Mouse (Mus musculus) cerebellum, postnatal 4 days (tissue): ENCODE measurements at regions not wholly inside any gene's neighbourhood (a gene's known extent, or its start where the extent isn't known, plus 50 kb on each side); places are given as distances from the start of the nearest gene placed in this dataset.
A peak's percentile ranks its signal among the peaks of the same experiment; 100 is the strongest.

ENCODE experiments used
- DNase-seq, 2 experiments: peaks; one replicate each; pipeline ENCODE4 v3.0.0; 2022; ENCODE audit warnings: low spot score in 2 of 2, mixed read lengths in 1 of 2

- peak in 1 of 2 experiments; percentile 19 for DNase-seq
Measured at GRCm38 (mm10) chr17:9848559-9849357, 179.2 kb upstream of the Pabpc6 start.

DNA sequence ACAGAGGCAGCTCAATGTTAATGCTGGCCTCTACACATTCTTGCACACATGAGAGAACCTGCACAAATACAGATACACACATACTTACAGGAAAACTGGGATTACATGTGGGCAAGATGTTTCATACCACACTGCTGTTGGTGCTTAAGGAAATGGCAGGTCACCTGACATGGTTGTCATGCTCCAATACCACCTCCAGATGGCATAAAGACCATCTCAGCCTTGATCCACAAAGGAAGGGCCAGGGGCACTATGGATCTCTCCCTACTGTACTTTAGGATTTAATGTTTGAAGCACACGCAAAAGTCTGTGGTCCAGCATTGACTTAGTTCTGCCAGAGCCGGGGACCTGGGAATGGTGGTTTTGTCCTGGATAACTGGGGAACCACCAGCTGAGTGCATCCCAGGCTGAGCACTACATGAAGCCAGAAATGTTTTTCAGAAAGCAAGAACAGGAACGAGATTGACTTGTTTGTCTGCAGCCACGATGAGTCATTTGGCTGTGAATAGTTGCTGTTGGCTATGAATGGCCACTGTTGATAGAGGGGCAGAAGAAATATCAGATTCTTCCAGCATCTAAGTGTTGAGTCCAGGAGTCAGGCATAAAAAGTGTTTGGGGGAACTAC lies 176.0 kb upstream of the Pabpc6 start:
- peak in 1 of 2 experiments; percentile 7 for DNase-seq

GRCm38 (mm10) chr17:9841103-9841502 lies 171.6 kb upstream of the Pabpc6 start:
- no peak for DNase-seq

DNA sequence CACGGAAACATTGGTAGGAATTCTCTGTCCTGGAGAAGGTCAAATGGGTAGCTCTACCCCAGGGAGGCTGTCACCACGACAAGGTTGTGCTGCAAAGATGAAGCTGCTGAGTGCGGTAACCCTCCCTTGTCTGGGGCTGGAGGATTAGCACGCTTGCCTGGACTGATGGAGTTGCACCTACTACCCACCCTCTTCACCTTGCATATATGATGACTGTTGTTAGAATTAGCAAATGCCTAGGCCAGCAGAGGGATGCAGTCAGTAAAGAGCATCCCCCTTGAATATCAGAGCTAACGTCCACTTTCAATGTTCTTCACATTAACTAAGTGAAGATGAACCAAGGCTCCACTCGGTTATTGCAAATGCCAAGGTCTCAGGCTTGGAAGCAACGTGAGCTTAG lies 169.7 kb upstream of the Pabpc6 start:
- DNase-seq, result no peak

DNA sequence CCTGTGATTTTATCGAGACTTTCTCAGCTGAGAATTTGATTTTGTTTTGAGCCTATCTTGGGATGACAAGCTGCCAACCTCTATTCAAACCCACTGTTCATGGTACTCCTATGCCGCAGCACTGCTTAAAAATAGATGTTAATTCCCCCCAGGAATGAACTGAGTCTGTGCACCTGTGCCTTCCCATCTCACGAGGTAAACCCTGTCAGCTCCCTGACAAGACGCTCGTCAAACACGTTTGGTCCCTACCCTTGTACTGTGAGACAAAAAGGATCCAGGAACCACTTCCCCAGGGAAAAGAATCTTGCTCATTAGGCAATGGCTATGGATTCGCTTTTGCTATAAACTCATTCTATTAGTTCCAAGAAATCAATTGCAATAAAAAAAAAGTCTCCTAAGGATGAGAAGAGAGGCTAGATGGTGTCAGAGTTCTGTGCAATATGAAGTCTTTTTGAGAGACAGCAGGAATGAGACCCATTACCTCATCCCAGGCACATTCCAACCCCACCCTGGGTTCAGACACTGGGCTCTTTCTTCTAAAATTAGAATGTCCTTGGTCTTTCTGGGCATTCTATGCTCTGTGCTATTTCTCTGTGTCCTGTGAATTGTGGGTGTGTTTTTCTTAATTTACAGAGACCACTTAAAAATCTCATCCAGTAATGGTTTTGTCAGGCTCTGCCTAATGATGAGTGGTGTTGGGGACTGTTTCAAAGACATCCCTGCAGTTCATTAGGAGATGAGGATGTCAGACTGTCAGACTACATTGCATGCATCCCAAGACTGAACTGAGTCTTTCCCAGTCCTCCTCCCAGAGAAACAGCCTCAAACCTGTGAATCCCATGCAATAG lies 167.7 kb upstream of the Pabpc6 start:
- no peak for DNase-seq

DNA sequence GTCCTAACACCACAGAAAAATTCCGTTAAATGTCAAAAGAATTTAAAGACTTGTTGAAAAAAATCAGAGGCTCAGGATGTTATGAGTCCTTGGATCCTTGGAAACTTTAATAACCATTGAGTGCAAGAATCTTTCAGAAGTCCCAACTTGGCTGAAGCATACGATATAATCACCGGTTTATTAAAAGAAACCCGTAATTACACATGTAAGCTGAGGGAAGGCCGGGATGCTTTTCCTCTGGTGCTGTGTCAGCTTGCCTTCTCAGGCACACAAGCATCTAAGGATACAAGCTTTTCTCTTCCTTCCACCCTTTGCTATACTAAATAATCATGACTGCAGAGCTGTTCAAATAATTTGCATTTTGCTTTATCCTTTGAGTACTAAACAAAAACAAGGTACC lies 160.4 kb upstream of the Pabpc6 start:
- no peak for DNase-seq

DNA sequence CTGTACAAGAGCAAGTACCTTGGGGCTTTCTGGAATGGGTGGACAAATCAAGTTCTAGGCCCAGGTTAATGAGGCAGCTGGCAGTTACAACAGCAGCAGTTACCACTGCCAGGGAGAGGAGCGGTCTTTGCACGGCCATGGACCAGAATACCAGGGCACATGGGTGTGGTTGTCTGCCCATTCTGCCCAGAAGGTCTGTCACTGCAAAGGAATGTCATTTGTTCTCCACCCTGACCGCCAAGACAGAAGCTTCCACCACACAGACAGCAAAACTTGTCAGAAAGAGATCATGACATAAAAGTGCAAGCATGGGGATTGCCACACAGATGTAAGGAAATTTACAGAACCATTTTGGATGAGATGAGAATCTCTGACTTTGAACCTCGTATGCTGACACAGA lies 151.8 kb upstream of the Pabpc6 start:
- DNase-seq, result no peak

DNA sequence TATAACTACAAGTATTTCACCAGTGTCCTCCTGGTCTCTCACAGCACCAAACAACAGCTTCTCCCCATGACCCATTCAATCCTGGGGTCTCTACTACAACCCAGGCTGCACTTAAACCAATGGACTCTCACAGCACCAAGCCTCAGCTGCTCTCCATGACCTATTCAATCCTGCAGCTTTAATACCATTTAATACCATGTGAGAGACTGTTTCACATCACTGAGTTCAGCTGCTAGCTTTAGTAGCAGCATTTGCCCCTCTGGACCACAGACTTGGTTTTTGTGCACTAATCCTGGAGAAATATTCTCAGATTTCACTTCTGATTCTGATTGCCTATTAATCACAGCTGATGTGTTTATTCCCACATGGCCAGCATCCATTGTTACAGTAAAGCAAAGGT lies 147.5 kb upstream of the Pabpc6 start:
- no peak for DNase-seq

GRCm38 (mm10) chr17:9797069-9797468 lies 127.6 kb upstream of the Pabpc6 start:
- no peak for DNase-seq

DNA sequence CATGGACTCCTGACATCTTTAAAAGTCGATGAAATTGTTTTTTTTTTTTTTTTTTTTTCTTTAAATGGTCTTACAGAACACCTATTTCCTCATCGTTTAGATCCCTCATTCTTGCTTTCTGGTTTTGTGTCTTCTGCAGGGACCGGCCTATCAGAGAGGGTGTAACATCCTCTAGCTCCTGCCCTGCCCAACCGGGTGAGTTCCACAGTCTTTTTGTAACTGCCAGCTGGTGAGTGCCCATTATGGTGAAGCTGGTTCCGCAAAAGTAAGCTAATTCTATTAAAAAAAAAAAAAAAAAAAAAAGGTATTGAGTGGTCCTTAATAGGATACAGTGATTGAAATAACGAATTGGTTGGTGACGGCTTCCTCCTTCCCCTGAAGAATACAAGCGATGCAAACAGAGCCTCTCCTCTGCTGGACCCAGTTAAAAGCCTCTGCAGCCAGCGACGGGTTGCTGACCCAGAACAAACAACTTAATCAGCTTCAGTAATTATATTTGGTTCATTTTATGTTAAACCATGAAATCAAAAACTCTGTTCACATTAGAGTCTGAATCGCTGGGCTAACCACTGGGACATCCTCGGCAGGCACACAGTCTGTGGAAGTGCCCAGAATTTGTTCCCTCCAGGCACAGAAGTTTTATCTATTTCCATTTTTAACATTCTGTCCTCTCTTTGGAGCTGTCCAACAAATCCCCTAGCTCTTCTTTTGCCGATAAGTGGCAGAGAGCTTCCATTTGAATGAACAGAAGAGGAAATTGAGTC lies 126.9 kb upstream of the Pabpc6 start:
- no peak for DNase-seq

- DNase-seq, result no peak
Measured at GRCm38 (mm10) chr17:9778866-9779265, 109.3 kb upstream of the Pabpc6 start.

GRCm38 (mm10) chr17:9777165-9777564 lies 107.6 kb upstream of the Pabpc6 start:
- no peak for DNase-seq

DNA sequence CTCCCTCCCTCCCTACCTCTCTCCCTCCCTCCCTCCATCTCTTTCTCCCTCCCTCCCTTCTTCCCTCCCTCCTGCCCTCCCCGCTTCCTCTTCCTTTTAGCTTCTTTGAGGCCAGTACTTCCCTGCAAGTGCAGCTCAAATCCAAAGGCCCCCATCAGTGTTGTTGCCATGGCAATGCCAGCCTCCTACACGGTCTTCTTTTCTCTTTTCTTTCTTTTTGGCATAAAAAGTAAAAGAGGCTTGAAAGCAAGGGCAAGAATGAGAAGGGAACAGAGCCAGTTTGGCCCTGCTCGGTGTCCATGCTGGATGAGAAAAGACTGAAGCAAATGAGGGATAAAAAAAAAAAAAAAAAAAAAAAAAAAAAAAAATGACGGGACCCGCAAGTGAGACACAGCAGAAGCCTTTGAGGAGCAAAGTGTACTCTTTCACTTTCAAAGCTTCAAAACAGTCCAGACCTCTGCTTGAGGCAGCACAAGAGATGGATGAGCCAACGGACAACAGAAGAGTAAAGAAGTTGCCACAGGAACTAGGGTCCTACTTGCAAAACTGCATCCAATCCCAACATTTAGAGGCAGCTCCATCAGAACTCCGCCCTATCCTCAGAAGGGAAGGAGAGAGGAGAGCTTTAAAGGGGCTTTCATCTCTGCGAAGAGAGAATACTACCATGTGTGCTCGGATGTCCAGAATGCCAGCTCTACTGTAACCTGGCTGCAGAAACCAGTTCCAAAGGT lies 106.9 kb upstream of the Pabpc6 start:
- DNase-seq, result peak in 1 of 2 experiments; percentile 33

GRCm38 (mm10) chr17:9775668-9776151 lies 106.2 kb upstream of the Pabpc6 start:
- no peak for DNase-seq

DNA sequence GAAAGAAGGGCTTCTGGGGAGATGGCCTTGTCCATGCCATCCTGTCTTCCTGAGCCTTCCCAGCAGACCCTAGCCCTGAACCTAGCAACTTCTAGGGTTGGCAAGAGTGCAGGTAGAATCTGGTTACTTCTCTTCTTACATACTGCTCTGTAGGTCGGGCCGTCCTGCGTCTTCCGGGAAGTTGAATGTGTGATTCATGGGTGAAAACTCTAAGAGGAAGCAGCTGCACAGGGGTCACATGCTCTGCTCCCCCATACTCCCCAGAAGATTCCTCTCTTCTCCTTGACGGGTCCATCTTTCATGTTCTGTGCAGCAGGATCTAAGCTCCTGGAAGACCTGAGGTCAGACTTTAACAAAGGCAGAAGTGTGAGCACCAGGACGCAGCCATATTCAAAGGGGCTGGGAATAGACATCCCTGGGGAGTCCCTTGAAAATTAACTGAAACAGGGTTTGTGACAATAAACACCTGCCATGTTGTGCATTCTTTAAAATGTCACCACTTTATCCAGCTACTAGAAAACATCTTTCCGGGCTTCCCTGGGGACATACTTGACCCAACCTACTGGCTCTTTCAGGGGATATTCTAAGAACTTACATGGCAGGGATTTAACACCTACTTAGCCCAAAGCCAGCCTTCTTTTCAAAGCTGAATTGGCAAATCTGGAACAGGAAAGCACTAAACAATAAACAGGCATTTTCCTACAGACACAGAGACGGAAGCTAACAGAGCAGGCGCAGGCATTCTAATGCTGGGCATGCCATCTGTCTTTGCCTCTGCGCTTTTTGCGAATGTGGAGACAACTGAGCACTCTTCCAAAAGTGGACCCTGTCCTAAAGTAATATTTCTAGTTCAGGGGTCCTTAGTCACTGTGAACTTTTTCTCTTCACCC lies 105.5 kb upstream of the Pabpc6 start:
- no peak for DNase-seq

GRCm38 (mm10) chr17:9773744-9774143 lies 104.2 kb upstream of the Pabpc6 start:
- DNase-seq, result no peak

GRCm38 (mm10) chr17:9768275-9768674 lies 98.8 kb upstream of the Pabpc6 start:
- DNase-seq, result no peak

GRCm38 (mm10) chr17:9765680-9766250 lies 96.2 kb upstream of the Pabpc6 start:
- DNase-seq, result no peak

DNA sequence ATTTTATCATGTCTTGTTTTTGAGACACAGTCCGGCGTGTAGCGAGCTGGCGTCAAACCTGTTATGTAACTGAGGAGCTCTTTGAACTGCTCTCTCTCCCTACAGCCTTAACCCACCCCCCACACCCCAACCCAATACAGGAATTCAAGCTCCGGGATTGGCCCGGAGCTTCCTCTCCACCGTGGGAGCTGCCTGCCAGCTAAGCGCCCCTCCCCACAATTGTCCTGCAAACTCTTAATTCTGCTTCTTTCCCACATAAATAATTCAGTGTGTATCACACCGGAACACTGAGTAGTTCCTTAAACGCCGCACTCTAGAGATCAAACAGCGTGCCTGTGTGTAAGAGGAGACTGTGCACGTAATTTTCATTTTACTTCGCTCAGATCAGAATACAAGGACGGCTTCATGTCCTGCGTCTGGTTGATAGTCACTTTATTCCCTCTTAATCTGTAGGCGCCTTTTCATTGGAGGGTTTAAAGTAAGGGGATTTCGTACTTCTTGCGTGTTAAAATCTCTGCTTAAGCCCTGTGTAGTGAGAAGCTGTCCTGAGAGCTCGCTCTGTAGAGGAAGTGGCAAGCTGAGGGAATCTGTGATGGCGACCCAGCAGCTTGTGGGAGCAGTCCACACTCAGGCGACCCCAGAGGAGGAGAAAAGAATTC lies 95.3 kb upstream of the Pabpc6 start:
- peak in 1 of 2 experiments; percentile 43 for DNase-seq
